Mouse (Mus musculus) erythroblast, embryonic 14.5 days (primary cell): ENCODE measurements around the gene Bicral.

Source experiments
- GATA1 ChIP-seq: IDR thresholded peaks from 2 replicates; pipeline ENCODE4 v1.6.1; 2012; ENCODE audit warnings: low read length, inconsistent platforms, mixed read lengths
- TAL1 ChIP-seq: IDR thresholded peaks from 3 replicates; pipeline ENCODE4 v1.6.1; 2012; ENCODE audit warnings: low read length, inconsistent platforms, mixed read lengths

GRCm38 (mm10) chr17:46857361-46857902, 850 bp downstream of the Bicral start:
- no peak for TF ChIP-seq GATA1
- TF ChIP-seq TAL1, result no peak
